Mouse (Mus musculus) midbrain, embryonic 11.5 days (tissue): ENCODE measurements at regions not wholly inside any gene's neighbourhood (a gene's known extent, or its start where the extent isn't known, plus 50 kb on each side); places are given as distances from the start of the nearest gene placed in this dataset.

Source experiments
- ATAC-seq: fragments of 200-750 bp; cut with Nextera tagmentation; 2 replicates; pipeline ENCODE4 v1.8.0; 2017; ENCODE audit warnings: moderate TSS enrichment, moderate library complexity; ENCODE audit not compliant: low FRiP score
- DNase-seq: peaks from one replicate; pipeline ENCODE4 v3.0.0; 2015; ENCODE audit warnings: low spot score; ENCODE audit errors: missing footprints
- H3K27ac ChIP-seq: fragments of 300-500 bp; sonication (generic); 2 replicates; pipeline ENCODE4 v1.5.1; 2014; ENCODE audit warnings: low read depth, low read length
- H3K27me3 ChIP-seq: fragments of 300-500 bp; sonication (generic); 2 replicates; pipeline ENCODE4 v1.6.1; 2014; ENCODE audit warnings: mild to moderate bottlenecking, low read length, moderate library complexity, mixed read lengths; ENCODE audit not compliant: control insufficient read depth, insufficient read depth
- H3K36me3 ChIP-seq: fragments of 300-500 bp; sonication (generic); 2 replicates; pipeline ENCODE4 v1.6.1; 2014; ENCODE audit warnings: mild to moderate bottlenecking, low read length, moderate library complexity, mixed read lengths; ENCODE audit not compliant: control insufficient read depth, insufficient read depth
- H3K4me1 ChIP-seq: fragments of 300-500 bp; sonication (generic); 2 replicates; pipeline ENCODE4 v1.6.1; 2014; ENCODE audit warnings: low read length; ENCODE audit not compliant: control insufficient read depth, insufficient read depth
- H3K4me2 ChIP-seq: fragments of 300-500 bp; sonication (generic); 2 replicates; pipeline ENCODE4 v1.6.1; 2014; ENCODE audit warnings: mild to moderate bottlenecking, moderate library complexity
- H3K4me3 ChIP-seq: fragments of 300-500 bp; sonication (generic); 2 replicates; pipeline ENCODE4 v1.5.1; 2014; ENCODE audit warnings: low read depth, low read length
- H3K9ac ChIP-seq: fragments of 300-500 bp; sonication (generic); 2 replicates; pipeline ENCODE4 v1.6.1; 2014; ENCODE audit warnings: low read length
- H3K9me3 ChIP-seq: fragments of 300-500 bp; sonication (generic); 2 replicates; pipeline ENCODE4 v1.6.1; 2016; ENCODE audit warnings: low read length; ENCODE audit not compliant: control insufficient read depth
- WGBS: fragments of 180-500 bp; shearing (Covaris S2); extraction: QIAGEN DNeasy Blood & Tissue Kit; methylation state at CpG from one replicate; pipeline ENCODE4 v1.1.7; 2014; 5-methylcytosine and 5-hydroxymethylcytosine counted together

GRCm38 (mm10) chr4:87379516-87380173 lies 149.4 kb upstream of the Slc24a2 start:
- no peak overlapping the region for H3K9ac ChIP-seq
- H3K27me3 ChIP-seq, result no peaks in the 10 kb centered on the region
- no peaks in the 10 kb centered on the region for H3K9me3 ChIP-seq
- H3K4me1 ChIP-seq, result 0 out of 2 replicates have a peak, but pooled peaks cover under 1% of the 10 kb centered on the region
- H3K36me3 ChIP-seq, result no peaks in the 10 kb centered on the region
- no peak overlapping the region for H3K27ac ChIP-seq
- whole genome bisulfite sequencing, result 78% methylated on average over 4 of the region's 4 CpGs
- no peak overlapping the region for H3K4me3 ChIP-seq
- no peak overlapping the region for H3K4me2 ChIP-seq
- DNase-seq (peak; percentile 26), ATAC-seq (no peak)

- DNase-seq (peak; percentile 83), ATAC-seq (no peak)
- 40% methylated on average over 7 of the region's 7 CpGs for WGBS
- H3K27ac ChIP-seq, result no peak overlapping the region
- H3K27me3 ChIP-seq, result no peaks in the 10 kb centered on the region; the same call in 1 of the 2 replicates
- H3K4me2 ChIP-seq, result no peak overlapping the region
- H3K36me3 ChIP-seq, result no peaks in the 10 kb centered on the region
- peaks cover 19% of the 10 kb centered on the region for H3K4me1 ChIP-seq
- H3K9me3 ChIP-seq, result no peaks in the 10 kb centered on the region
- no peak overlapping the region for H3K4me3 ChIP-seq
- no peak overlapping the region; the same call in 1 of the 2 replicates for H3K9ac ChIP-seq
Observed at GRCm38 (mm10) chr4:87371960-87372359, 141.7 kb upstream of the Slc24a2 start.

- H3K27ac ChIP-seq, result peak overlapping the region; percentile 41
- no peak overlapping the region for H3K4me3 ChIP-seq
- no peaks in the 10 kb centered on the region for H3K36me3 ChIP-seq
- WGBS, result 13% methylated on average over 14 of the region's 14 CpGs
- H3K27me3 ChIP-seq, result no peaks in the 10 kb centered on the region; the same call in 1 of the 2 replicates
- DNase-seq (peak; percentile 90), ATAC-seq (peak; percentile 71)
- H3K9me3 ChIP-seq, result no peaks in the 10 kb centered on the region
- H3K4me1 ChIP-seq, result peaks cover 19% of the 10 kb centered on the region
- peak overlapping the region; percentile 23 for H3K4me2 ChIP-seq
- no peak overlapping the region; the same call in 1 of the 2 replicates for H3K9ac ChIP-seq
Observed at GRCm38 (mm10) chr4:87369626-87370234, 139.5 kb upstream of the Slc24a2 start.

GRCm38 (mm10) chr4:87368413-87369160 lies 138.3 kb upstream of the Slc24a2 start:
- Histone ChIP-seq H3K27ac (peak overlapping the region; percentile 79), H3K9me3 (no peaks in the 10 kb centered on the region), H3K27me3 (no peaks in the 10 kb centered on the region; the same call in 1 of the 2 replicates), H3K36me3 (no peaks in the 10 kb centered on the region), H3K4me2 (peak overlapping the region; percentile 65), H3K4me3 (peak overlapping the region; percentile 39), H3K9ac (peak overlapping the region; percentile 79), H3K4me1 (peaks cover 19% of the 10 kb centered on the region)
- 3% methylated on average over 20 of the region's 20 CpGs for WGBS
- DNase-seq (peak; percentile 98), ATAC-seq (peak; percentile 84)

GRCm38 (mm10) chr4:87367732-87368412 lies 137.6 kb upstream of the Slc24a2 start:
- WGBS, result 12% methylated on average over 19 of the region's 19 CpGs
- Histone ChIP-seq H3K4me3 (peak overlapping the region; percentile 39), H3K27me3 (no peaks in the 10 kb centered on the region; the same call in 1 of the 2 replicates), H3K9ac (peak overlapping the region; percentile 79), H3K4me1 (peaks cover 19% of the 10 kb centered on the region), H3K4me2 (peak overlapping the region; percentile 65), H3K36me3 (no peaks in the 10 kb centered on the region), H3K27ac (peak overlapping the region; percentile 79), H3K9me3 (no peaks in the 10 kb centered on the region)
- ATAC-seq (peak; percentile 87), DNase-seq (peak; percentile 98)

GRCm38 (mm10) chr4:87362201-87362600 lies 131.9 kb upstream of the Slc24a2 start:
- Histone ChIP-seq H3K4me1 (no peaks in the 10 kb centered on the region), H3K4me3 (no peak overlapping the region), H3K4me2 (no peak overlapping the region), H3K9me3 (no peaks in the 10 kb centered on the region), H3K27me3 (no peaks in the 10 kb centered on the region), H3K9ac (no peak overlapping the region), H3K36me3 (no peaks in the 10 kb centered on the region), H3K27ac (no peak overlapping the region)
- ATAC-seq (peak; percentile 66), DNase-seq (no peak)
- WGBS, result 12% methylated on average over 6 of the region's 6 CpGs

- H3K4me2 ChIP-seq, result no peak overlapping the region
Observed at GRCm38 (mm10) chr4:87359483-87359882, 129.2 kb upstream of the Slc24a2 start.

GRCm38 (mm10) chr4:87359004-87359403 lies 128.7 kb upstream of the Slc24a2 start:
- WGBS, result 92% methylated on average over 3 of the region's 3 CpGs
- Histone ChIP-seq H3K36me3 (no peaks in the 10 kb centered on the region), H3K4me1 (no peaks in the 10 kb centered on the region), H3K27ac (no peak overlapping the region), H3K4me3 (no peak overlapping the region), H3K4me2 (no peak overlapping the region), H3K9ac (no peak overlapping the region), H3K9me3 (no peaks in the 10 kb centered on the region), H3K27me3 (no peaks in the 10 kb centered on the region)
- DNase-seq (no peak), ATAC-seq (no peak)

More at GRCm38 (mm10) chr4:87359483-87359882, 129.2 kb upstream of the Slc24a2 start:
- Histone ChIP-seq H3K9ac (no peak overlapping the region), H3K36me3 (no peaks in the 10 kb centered on the region), H3K27ac (no peak overlapping the region), H3K9me3 (no peaks in the 10 kb centered on the region), H3K4me3 (no peak overlapping the region), H3K27me3 (no peaks in the 10 kb centered on the region), H3K4me1 (no peaks in the 10 kb centered on the region)
- WGBS, result 53% methylated on average over 9 of the region's 9 CpGs
- DNase-seq (no peak), ATAC-seq (no peak)
